Mouse (Mus musculus) ES-E14 (cell line): Measurements from ENCODE around the gene Ptpn7. TPM values are rescaled to one million over a fixed set of nuclear protein-coding genes. Genes with fewer than 3 reads are reported as not detected.
A peak's percentile ranks its signal among the peaks of the same experiment; 100 is the strongest.

ENCODE experiments used
- DNase-seq: peaks from one replicate; pipeline ENCODE4 v3.0.0-alpha.2; 2013; ENCODE audit warnings: low read depth, low spot score
- H3K27ac ChIP-seq: 2 replicates; pipeline ENCODE4 v1.5.1; 2012; ENCODE audit warnings: low read depth, mild to moderate bottlenecking, low read length, moderate library complexity, mixed read lengths; ENCODE audit not compliant: poor library complexity, insufficient read depth, severe bottlenecking
- H3K36me3 ChIP-seq: 2 replicates; pipeline ENCODE4 v1.6.1; 2012; ENCODE audit warnings: mild to moderate bottlenecking, low read length, moderate library complexity, mixed read lengths; ENCODE audit not compliant: control insufficient read depth, poor library complexity, insufficient read depth, severe bottlenecking
- H3K4me1 ChIP-seq, 2 experiments: fragments of 150-350 bp in 1 of 2; sonication (generic) in 1 of 2; 2 replicates each; pipeline ENCODE4 v1.6.1; 2012; ENCODE audit warnings: low read length in 2 of 2, mild to moderate bottlenecking in 1 of 2, mixed read lengths in 1 of 2; ENCODE audit not compliant: control insufficient read depth in 2 of 2, insufficient read depth in 2 of 2, poor library complexity in 1 of 2
- H3K4me3 ChIP-seq, 2 experiments: fragments of 150-350 bp in 1 of 2; sonication (generic) in 1 of 2; 2 replicates each; pipeline ENCODE4 v1.5.1; 2012; ENCODE audit warnings: low read length in 2 of 2, low read depth in 1 of 2, mild to moderate bottlenecking in 1 of 2, mixed read lengths in 1 of 2; ENCODE audit not compliant: insufficient read depth in 1 of 2, poor library complexity in 1 of 2, severe bottlenecking in 1 of 2
- H3K9ac ChIP-seq: 2 replicates; pipeline ENCODE4 v1.6.1; 2012; ENCODE audit warnings: low read depth, mild to moderate bottlenecking, low read length, mixed read lengths; ENCODE audit not compliant: poor library complexity, insufficient read depth, severe bottlenecking
- H3K9me3 ChIP-seq: fragments of 150-350 bp; sonication (generic); 2 replicates; pipeline ENCODE4 v1.6.1; 2012; ENCODE audit warnings: low read depth, mild to moderate bottlenecking, low read length; ENCODE audit not compliant: control insufficient read depth, insufficient read depth
- CHD2 ChIP-seq: IDR thresholded peaks from 2 replicates; pipeline ENCODE4 v1.6.1; 2014; ENCODE audit warnings: mild to moderate bottlenecking, low read depth, low read length, inconsistent platforms
- HCFC1 ChIP-seq: IDR thresholded peaks from 2 replicates; pipeline ENCODE4 v1.6.1; 2012; ENCODE audit warnings: low read length, inconsistent platforms, borderline replicate concordance; ENCODE audit not compliant: insufficient read depth
- MAFK ChIP-seq: IDR thresholded peaks from 2 replicates; pipeline ENCODE4 v1.6.1; 2014; ENCODE audit warnings: mild to moderate bottlenecking, low read depth, low read length, inconsistent platforms; ENCODE audit not compliant: insufficient read depth
- ZC3H11A ChIP-seq: IDR thresholded peaks from 2 replicates; pipeline ENCODE4 v1.6.1; 2012; ENCODE audit warnings: low read depth, mild to moderate bottlenecking, inconsistent platforms, low read length, borderline replicate concordance
- ZNF384 ChIP-seq: IDR thresholded peaks from 2 replicates; pipeline ENCODE4 v1.6.1; 2012; ENCODE audit warnings: low read depth, low read length, inconsistent platforms
- in situ Hi-C, 2 experiments: fragments of 600-800 bp; cut with MboI; formaldehyde crosslinking; loops; one replicate each; pipeline ENCODE4 v1.15.1; 2025; ENCODE audit warnings: low sequenced_read_pairs in 2 of 2, inconsistent platforms in 1 of 2; ENCODE audit not compliant: unreplicated experiment in 2 of 2
- total RNA-seq: library from RNA; depleted of rRNA; stranded (reverse); fragments of 300-350 nt; gene quantifications from 2 replicates; pipeline ENCODE4 v1.2.3, GENCODE M21; 2012

Ptpn7 gene
- total RNA-seq, 1 experiment, result 1.1 TPM

- TF ChIP-seq HCFC1 (no peak), MAFK (no peak), ZC3H11A (no peak), ZNF384 (no peak), CHD2 (no peak)
- Histone ChIP-seq H3K4me1 (peaks cover 0 to 12% of the 10 kb centered on the region in 2 experiments; a peak in 1 of 4 replicates), H3K27ac (no peak overlapping the region), H3K9me3 (no peaks in the 10 kb centered on the region), H3K4me3 (no peak overlapping the region), H3K36me3 (peaks cover 21% of the 10 kb centered on the region), H3K9ac (no peak overlapping the region)
- no peak for DNase-seq
- in situ Hi-C loops, result loop anchor here in 1 of 2 experiments (25.0 kb wide), 1 partner anchor 204 kb away; no protein-coding TSS in a partner anchor
Observed at GRCm38 (mm10) chr1:135158633-135159032, 26.1 kb downstream of the Ptpn7 start.

GRCm38 (mm10) chr1:135159074-135159473 is 26.6 kb downstream of the Ptpn7 start:
- TF ChIP-seq ZC3H11A (no peak), ZNF384 (no peak), MAFK (no peak)
- Histone ChIP-seq H3K36me3 (peaks cover 19% of the 10 kb centered on the region), H3K9ac (no peak overlapping the region), H3K4me3 (no peak overlapping the region), H3K4me1 (peaks cover 0 to 9% of the 10 kb centered on the region in 2 experiments; a peak in 1 of 4 replicates), H3K9me3 (no peaks in the 10 kb centered on the region), H3K27ac (no peak overlapping the region)
- in situ Hi-C loops, result loop anchor here in 1 of 2 experiments (25.0 kb wide), 1 partner anchor 203 kb away; no protein-coding TSS in a partner anchor
- no peak for DNase-seq

GRCm38 (mm10) chr1:135159556-135160123 is 27.1 kb downstream of the Ptpn7 start:
- H3K9me3 ChIP-seq, result no peaks in the 10 kb centered on the region
- peaks cover 17% of the 10 kb centered on the region for H3K36me3 ChIP-seq
- H3K4me3 ChIP-seq, result no peak overlapping the region
- in situ Hi-C loops, result loop anchor here in 1 of 2 experiments (25.0 kb wide), 1 partner anchor 203 kb away; no protein-coding TSS in a partner anchor
- no peak overlapping the region for H3K27ac ChIP-seq
- H3K9ac ChIP-seq, result no peak overlapping the region
- TF ChIP-seq HCFC1 (no peak), ZNF384 (no peak), ZC3H11A (no peak), MAFK (no peak), CHD2 (no peak)
- no peak for DNase-seq
- H3K4me1 ChIP-seq, result peaks cover 0 to 6% of the 10 kb centered on the region in 2 experiments; a peak in 1 of 4 replicates

- Histone ChIP-seq H3K36me3 (peaks cover 12% of the 10 kb centered on the region), H3K9me3 (no peaks in the 10 kb centered on the region), H3K4me3 (peak overlapping the region; percentile 26 to 58), H3K9ac (no peak overlapping the region), H3K4me1 (peaks cover 0 to 5% of the 10 kb centered on the region in 2 experiments; a peak in 1 of 4 replicates), H3K27ac (no peak overlapping the region)
- TF ChIP-seq CHD2, result no peak
- TF ChIP-seq HCFC1, result no peak
- DNase-seq, result no peak
- in situ Hi-C loops, result loop anchor here in 1 of 2 experiments (25.0 kb wide), 1 partner anchor 202 kb away; no protein-coding TSS in a partner anchor
Observed at GRCm38 (mm10) chr1:135160411-135161050, 28.0 kb downstream of the Ptpn7 start.
